Comparison of ENCODE assay signal across 8 mouse cellular contexts in the genomic region with DNA sequence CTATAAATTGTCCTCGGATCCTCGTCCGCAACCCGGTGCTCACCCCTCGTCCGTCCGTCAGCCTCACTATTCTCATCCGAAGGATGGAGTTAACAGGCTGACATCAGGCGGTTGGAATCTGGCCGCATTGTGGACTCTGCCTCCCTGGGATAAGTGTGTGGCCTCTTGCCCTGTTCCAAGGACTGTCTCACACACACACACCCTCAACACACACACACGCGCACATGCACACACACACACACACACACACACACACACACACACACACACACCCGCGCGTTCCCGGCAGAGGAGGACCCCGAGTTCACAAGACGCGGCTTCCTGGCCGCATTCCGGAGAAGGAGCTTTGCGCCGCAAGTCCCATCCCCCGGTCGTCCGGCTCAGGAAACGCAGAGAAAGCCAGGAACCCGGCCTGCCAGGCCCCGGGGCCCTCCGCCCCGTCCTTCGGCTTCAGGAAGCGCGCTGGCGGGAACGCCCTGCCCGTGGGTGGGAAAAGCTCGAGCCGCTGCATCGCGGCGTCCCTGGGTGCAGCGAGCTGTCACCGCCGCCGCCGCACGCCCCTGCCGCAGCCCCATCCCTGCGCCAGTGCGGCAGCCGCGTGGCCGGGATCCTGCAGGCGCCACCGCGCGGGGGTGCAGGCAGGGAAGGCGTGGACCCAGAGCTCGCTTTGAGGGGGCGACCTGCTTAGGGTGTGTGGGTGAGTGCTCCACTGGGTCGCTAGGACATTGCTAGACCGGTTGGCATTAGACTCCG. TPM values are rescaled to one million over a fixed set of nuclear protein-coding genes. Genes with fewer than 3 reads are reported as not detected.
DNase-seq lines count a peak whose midpoint lies in the region; ATAC-seq and TF ChIP-seq lines count a peak whose summit lies in the region.

A gene (plus strand): TSS at position 165 of the 753 bp plus-strand sequence.

- no peak; the same call in 1 of the 2 replicates for TF ChIP-seq CTCF in gastrocnemius, adult 2 months (IDR thresholded peaks at IDR 0.05)

- WGBS in hindbrain, embryonic 15.5 days: under 1% methylated on average over 64 of the region's 64 CpGs

- peaks cover 37% of the 10 kb centered on the region for H3K27me3 ChIP-seq in hindbrain, embryonic 15.5 days
- peaks cover 35% of the 10 kb centered on the region for H3K27me3 ChIP-seq in megakaryocyte, embryonic 14.5 days (replicated peaks)

- peak within 1 kb of the TSS; percentile 95 for H3K4me2 ChIP-seq in hindbrain, embryonic 15.5 days

- intact Hi-C loops in gastrocnemius, adult 2 months (cut with DNase I): no loop called here
- intact Hi-C loops in left cerebral cortex, postnatal 14 days (cut with DNase I): no loop called here

- peak within 1 kb of the TSS; percentile 88 for H3K4me3 ChIP-seq in gastrocnemius, adult 2 months
- H3K4me3 ChIP-seq in hindbrain, embryonic 15.5 days: peak within 1 kb of the TSS; percentile 73
- peak within 1 kb of the TSS; percentile 94 for H3K4me3 ChIP-seq in megakaryocyte, embryonic 14.5 days (replicated peaks)

- H3K4me1 ChIP-seq in hindbrain, embryonic 15.5 days (replicated peaks): peaks cover 19% of the 10 kb centered on the region
- H3K4me1 ChIP-seq in megakaryocyte, embryonic 14.5 days: peaks cover 41% of the 10 kb centered on the region

- H3K27ac ChIP-seq in gastrocnemius, adult 2 months: peak within 1 kb of the TSS; percentile 93
- peak within 1 kb of the TSS; percentile 68 for H3K27ac ChIP-seq in hindbrain, embryonic 15.5 days (replicated peaks)

- peak within 1 kb of the TSS; percentile 79 for H3K9ac ChIP-seq in hindbrain, embryonic 15.5 days

- peak; percentile 67 for ATAC-seq in activated CD4-positive, CD25-positive, alpha-beta regulatory T cell, adult 4 months
- peak; percentile 75 for ATAC-seq in hindbrain, embryonic 15.5 days (ENCODE audit: low FRiP score, low read depth)
- ATAC-seq in erythroid progenitor cell, adult 5-6 weeks (replicated peaks; ENCODE audit: low FRiP score, poor library complexity, severe bottlenecking): no peak

- no peaks in the 10 kb centered on the region for H3K36me3 ChIP-seq in hindbrain, embryonic 15.5 days
- no peaks in the 10 kb centered on the region for H3K36me3 ChIP-seq in megakaryocyte, embryonic 14.5 days (replicated peaks; ENCODE audit: low read length)

- DNase-seq in cerebellum, postnatal 25 days: peak; percentile 80 to 84
- DNase-seq in gastrocnemius, adult 2 months: peak; percentile 88
- DNase-seq in left cerebral cortex, postnatal 14 days (ENCODE audit: low spot score in 2 of 2): peak; percentile 52 to 67
- peak; percentile 61 to 64 for DNase-seq in right cerebral cortex, postnatal 36 days (ENCODE audit: low spot score in 2 of 2)

- no peaks in the 10 kb centered on the region for H3K9me3 ChIP-seq in hindbrain, embryonic 15.5 days
- H3K9me3 ChIP-seq in megakaryocyte, embryonic 14.5 days: peaks cover 2% of the 10 kb centered on the region; the same call in 1 of the 2 replicates

RNA-seq across cellular contexts. Expression of the gene that starts here (rescaled TPM):
- not detected for polyA plus RNA-seq in activated CD4-positive, CD25-positive, alpha-beta regulatory T cell, adult 4 months (2017; shearing (Covaris generic))
- total RNA-seq in gastrocnemius, adult 2 months (2021): under 1 TPM; 0.13 to 0.17 TPM
- 0.33 and 0.51 TPM in 2 replicates for polyA plus RNA-seq in hindbrain, embryonic 15.5 days (2015; fragmentation: Nextera tagmentation; extraction: Ambion mirVana)
- total RNA-seq in left cerebral cortex, postnatal 14 days (2021): under 1 TPM; 0.20 to 0.32 TPM
- polyA plus RNA-seq in megakaryocyte, embryonic 14.5 days (2012; ENCODE audit: insufficient read depth, low replicate concordance): not detected in 2 replicates
- not detected in 2 replicates for total RNA-seq in erythroid progenitor cell, adult 5-6 weeks (2015; ENCODE audit: low replicate concordance)
- not detected in 2 replicates for total RNA-seq in erythroid progenitor cell, adult 5-6 weeks (2017; ENCODE audit: low replicate concordance)

Comparison
In these comparisons a context has a peak if more than half of its experiments do, and no peak if none do; other contexts are left out.
1. Peak in ATAC-seq in activated CD4-positive, CD25-positive, alpha-beta regulatory T cell, adult 4 months; RNA of the gene not detected or under 1 TPM.
2. Peak in DNase-seq, H3K4me3 ChIP-seq and H3K27ac ChIP-seq in gastrocnemius, adult 2 months; RNA of the gene not detected or under 1 TPM.
3. Peak in ATAC-seq, H3K4me3 ChIP-seq, H3K27ac ChIP-seq, H3K9ac ChIP-seq and H3K4me2 ChIP-seq in hindbrain, embryonic 15.5 days; RNA of the gene not detected or under 1 TPM.
4. Peak in DNase-seq in left cerebral cortex, postnatal 14 days; RNA of the gene not detected or under 1 TPM.